Mouse (Mus musculus): ENCODE data around the gene Phgr1.

Gene Phgr1

GRCm38 (mm10) chr2:118750476-118750875 is 22.1 kb upstream of the Phgr1 start:
- in situ Hi-C loops (cut with MboI, MseI) = no loop called here

- in situ Hi-C loops (cut with MboI, MseI) = no loop called here
Observed at GRCm38 (mm10) chr2:118751896-118752791, 20.4 kb upstream of the Phgr1 start.

GRCm38 (mm10) chr2:118752792-118753108 is 19.8 kb upstream of the Phgr1 start:
- in situ Hi-C loops (cut with MboI, MseI) = no loop called here

GRCm38 (mm10) chr2:118754143-118754542 is 18.4 kb upstream of the Phgr1 start:
- in situ Hi-C loops (cut with MboI, MseI) = no loop called here

- in situ Hi-C loops (cut with MboI, MseI) = no loop called here
Observed at GRCm38 (mm10) chr2:118755407-118755806, 17.2 kb upstream of the Phgr1 start.

- in situ Hi-C loops (cut with MboI, MseI) = no loop called here
Observed at GRCm38 (mm10) chr2:118756103-118756502, 16.5 kb upstream of the Phgr1 start.

GRCm38 (mm10) chr2:118759828-118760227 is 12.7 kb upstream of the Phgr1 start:
- in situ Hi-C loops (cut with MboI, MseI) = loop anchor here (5.0 kb wide), 2 partner anchors 122 to 123 kb away; no protein-coding TSS in a partner anchor

- in situ Hi-C loops (cut with MboI, MseI) = loop anchor here (5.0 kb wide), 2 partner anchors 122 to 123 kb away; no protein-coding TSS in a partner anchor
Observed at GRCm38 (mm10) chr2:118760311-118761025, 12.1 kb upstream of the Phgr1 start.

- in situ Hi-C loops (cut with MboI, MseI) = loop anchor here (5.0 kb wide), 2 partner anchors 121 to 124 kb away; no protein-coding TSS in a partner anchor
Observed at GRCm38 (mm10) chr2:118761358-118761757, 11.2 kb upstream of the Phgr1 start.

GRCm38 (mm10) chr2:118761906-118762783 is 10.4 kb upstream of the Phgr1 start, which contains the start of gene Ccdc9b:
TSS of gene Ccdc9b (minus strand) at chr2:118762661.
- in situ Hi-C loops (cut with MboI, MseI) = loop anchor here (5.0 kb wide), 2 partner anchors 120 to 125 kb away; no protein-coding TSS in a partner anchor

- in situ Hi-C loops (cut with MboI, MseI) = loop anchor here (5.0 kb wide), 2 partner anchors 120 to 125 kb away; no protein-coding TSS in a partner anchor
Observed at GRCm38 (mm10) chr2:118762784-118763148, 9.8 kb upstream of the Phgr1 start.

- in situ Hi-C loops (cut with MboI, MseI) = loop anchor here (5.0 kb wide), 2 partner anchors 119 to 126 kb away; no protein-coding TSS in a partner anchor
Observed at GRCm38 (mm10) chr2:118763469-118763868, 9.1 kb upstream of the Phgr1 start.

GRCm38 (mm10) chr2:118764094-118764831 is 8.3 kb upstream of the Phgr1 start:
- in situ Hi-C loops (cut with MboI, MseI) = loop anchor here (5.0 kb wide), 2 partner anchors 118 to 127 kb away; no protein-coding TSS in a partner anchor

GRCm38 (mm10) chr2:118764875-118765274 is 7.7 kb upstream of the Phgr1 start:
- in situ Hi-C loops (cut with MboI, MseI) = loop anchor here (5.0 kb wide), 2 partner anchors 117 to 128 kb away; no protein-coding TSS in a partner anchor

- in situ Hi-C loops (cut with MboI, MseI) = no loop called here
Observed at GRCm38 (mm10) chr2:118766041-118767033, 6.2 kb upstream of the Phgr1 start.

GRCm38 (mm10) chr2:118774536-118774935 is 2.0 kb downstream of the Phgr1 start:
- in situ Hi-C loops (cut with MboI, MseI) = no loop called here

GRCm38 (mm10) chr2:118775396-118775795 is 2.8 kb downstream of the Phgr1 start:
- in situ Hi-C loops (cut with MboI, MseI) = no loop called here

- in situ Hi-C loops (cut with MboI, MseI) = no loop called here
Observed at GRCm38 (mm10) chr2:118775846-118776245, 3.3 kb downstream of the Phgr1 start.

- in situ Hi-C loops (cut with MboI, MseI) = no loop called here
Observed at GRCm38 (mm10) chr2:118776295-118776694, 3.7 kb downstream of the Phgr1 start.
